Mouse (Mus musculus) ES-Bruce4 (cell line): ENCODE data around the gene Olfr1368. TPM values are rescaled to one million over a fixed set of nuclear protein-coding genes. Genes with fewer than 3 reads are reported as not detected.

Source experiments
- H3K27ac ChIP-seq: 2 replicates; pipeline ENCODE4 v1.5.1; 2012; ENCODE audit warnings: low read length, inconsistent platforms; ENCODE audit not compliant: insufficient read depth
- H3K27me3 ChIP-seq: 2 replicates; pipeline ENCODE4 v1.6.1; 2012; ENCODE audit warnings: mild to moderate bottlenecking, low read length, inconsistent platforms; ENCODE audit not compliant: control insufficient read depth, poor library complexity, insufficient read depth, severe bottlenecking
- H3K36me3 ChIP-seq: 2 replicates; pipeline ENCODE4 v1.6.1; 2012; ENCODE audit warnings: inconsistent platforms, mild to moderate bottlenecking, low read length, moderate library complexity; ENCODE audit not compliant: control insufficient read depth, poor library complexity, insufficient read depth, severe bottlenecking
- H3K4me1 ChIP-seq: one replicate; pipeline ENCODE4 v1.8.1; 2011; ENCODE audit warnings: low read length; ENCODE audit not compliant: control insufficient read depth, insufficient read depth
- H3K4me3 ChIP-seq: 2 replicates; pipeline ENCODE4 v1.5.1; 2011; ENCODE audit warnings: low read depth, mild to moderate bottlenecking, low read length
- H3K9ac ChIP-seq: 2 replicates; pipeline ENCODE4 v1.6.1; 2012; ENCODE audit warnings: low read depth, mild to moderate bottlenecking, inconsistent platforms; ENCODE audit not compliant: poor library complexity, severe bottlenecking
- H3K9me3 ChIP-seq: replicated peaks from 2 replicates; pipeline ENCODE4 v1.6.1; 2012; ENCODE audit warnings: mild to moderate bottlenecking, low read length, inconsistent platforms; ENCODE audit not compliant: control insufficient read depth, poor library complexity, insufficient read depth, severe bottlenecking
- CTCF ChIP-seq: IDR thresholded peaks from one replicate; pipeline ENCODE4 v1.8.1; 2011; ENCODE audit warnings: low read depth, low read length
- EP300 ChIP-seq: IDR thresholded peaks from 2 replicates; pipeline ENCODE4 v1.6.1; 2011; ENCODE audit warnings: low read depth, low read length; ENCODE audit not compliant: insufficient read depth
- POLR2A ChIP-seq: IDR thresholded peaks from one replicate; pipeline ENCODE4 v1.8.1; 2011; ENCODE audit warnings: low read length; ENCODE audit not compliant: insufficient read depth
- polyA plus RNA-seq: library from polyadenylated mRNA; stranded (reverse); fragments of >200 nt; gene quantifications from 2 replicates; pipeline ENCODE4 v1.2.4, GENCODE M21; 2011; ENCODE audit warnings: low read depth; ENCODE audit not compliant: missing spikeins, insufficient read depth, insufficient read length

Olfr1368 gene
- polyA plus RNA-seq, 1 experiment: not detected

- no peak for TF ChIP-seq POLR2A
- 0 out of 2 replicates have a peak, but pooled peaks have one; percentile 41 for TF ChIP-seq EP300
- H3K36me3 ChIP-seq: no peaks in the 10 kb centered on the region
- no peaks in the 10 kb centered on the region for H3K4me1 ChIP-seq
- H3K27me3 ChIP-seq: no peaks in the 10 kb centered on the region; the same call in 1 of the 2 replicates
- H3K9ac ChIP-seq: peak overlapping the region; percentile 66
- no peak overlapping the region for H3K27ac ChIP-seq
- H3K4me3 ChIP-seq: peak overlapping the region; percentile 84
- H3K9me3 ChIP-seq: no peaks in the 10 kb centered on the region
These were observed 15.3 kb upstream of the Olfr1368 start for GRCm38 (mm10) chr13:21160657-21161590.

DNA sequence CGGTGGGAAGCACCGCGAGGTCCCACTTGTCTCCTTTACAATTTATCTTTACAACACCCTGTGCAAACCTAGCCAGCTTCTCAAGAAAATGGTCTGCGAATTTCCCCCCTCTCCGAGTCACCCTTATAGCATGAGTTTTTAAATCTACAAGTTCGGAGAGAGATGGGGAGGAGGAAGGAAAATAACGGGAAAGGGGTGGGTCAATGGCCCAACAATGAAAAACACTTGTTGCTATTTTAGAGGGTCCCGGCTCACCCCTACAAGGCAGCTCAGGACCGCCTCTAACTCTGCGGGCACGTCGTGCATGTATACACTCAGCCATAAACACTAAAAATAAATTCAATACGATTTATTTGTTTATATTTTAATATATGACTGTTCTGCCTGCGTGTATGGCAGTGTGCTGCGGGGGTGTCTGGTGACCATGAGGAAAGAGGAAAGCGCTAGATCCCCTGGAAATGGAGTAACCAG lies 14.4 kb upstream of the Olfr1368 start:
- Histone ChIP-seq H3K9me3 (no peaks in the 10 kb centered on the region), H3K9ac (peak overlapping the region; percentile 66), H3K4me1 (no peaks in the 10 kb centered on the region), H3K27ac (no peak overlapping the region), H3K4me3 (peak overlapping the region; percentile 60), H3K36me3 (no peaks in the 10 kb centered on the region), H3K27me3 (no peaks in the 10 kb centered on the region; the same call in 1 of the 2 replicates)
- TF ChIP-seq CTCF (no peak), EP300 (no peak), POLR2A (no peak)

GRCm38 (mm10) chr13:21159475-21159819 lies 13.8 kb upstream of the Olfr1368 start:
- no peaks in the 10 kb centered on the region for H3K36me3 ChIP-seq
- no peak for TF ChIP-seq EP300
- TF ChIP-seq POLR2A: no peak
- TF ChIP-seq CTCF: no peak
- no peaks in the 10 kb centered on the region for H3K4me1 ChIP-seq
- H3K4me3 ChIP-seq: peak overlapping the region; percentile 73
- no peaks in the 10 kb centered on the region for H3K9me3 ChIP-seq
- no peak overlapping the region for H3K27ac ChIP-seq
- H3K27me3 ChIP-seq: no peaks in the 10 kb centered on the region; the same call in 1 of the 2 replicates
- H3K9ac ChIP-seq: peak overlapping the region; percentile 66

DNA sequence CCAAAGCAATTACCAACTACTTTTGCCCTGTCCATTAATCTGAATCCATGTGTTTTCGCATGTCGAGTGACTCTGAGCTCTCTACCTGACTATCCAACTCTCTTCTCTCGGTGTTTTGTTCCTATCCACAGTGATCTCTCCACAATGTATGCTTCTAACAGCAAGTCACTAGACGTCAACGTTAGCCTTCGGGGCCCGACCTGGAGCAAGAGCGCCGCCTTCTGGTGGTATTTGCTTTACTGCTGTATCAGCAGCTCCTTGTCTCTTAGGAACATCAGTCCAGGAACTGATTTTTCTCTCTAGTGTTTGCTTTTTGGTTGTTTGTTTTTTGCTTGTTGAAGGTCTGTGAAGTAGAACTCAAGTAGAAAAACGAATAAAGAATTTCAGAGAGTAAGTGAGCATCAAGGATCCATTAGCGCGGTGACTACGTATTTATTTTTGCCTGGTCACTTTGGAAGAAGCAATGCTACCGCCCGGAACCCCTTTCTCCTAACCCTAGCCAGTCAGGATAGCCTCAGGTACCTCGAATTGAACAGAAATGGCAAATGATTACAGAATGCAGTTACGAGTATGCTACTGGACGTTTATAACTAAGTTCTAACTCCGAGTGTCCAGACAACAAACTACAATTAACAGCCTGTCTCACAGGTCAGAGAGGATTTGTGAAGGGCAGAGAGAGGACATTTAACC lies 13.3 kb upstream of the Olfr1368 start:
- Histone ChIP-seq H3K36me3 (no peaks in the 10 kb centered on the region), H3K27me3 (no peaks in the 10 kb centered on the region; the same call in 1 of the 2 replicates), H3K4me3 (peak overlapping the region; percentile 73), H3K4me1 (no peaks in the 10 kb centered on the region), H3K9ac (peak overlapping the region; percentile 66), H3K9me3 (no peaks in the 10 kb centered on the region), H3K27ac (no peak overlapping the region)
- TF ChIP-seq CTCF (peak; percentile 78), EP300 (no peak)

- H3K9ac ChIP-seq: no peak overlapping the region
- H3K27ac ChIP-seq: no peak overlapping the region
- TF ChIP-seq CTCF: no peak
- TF ChIP-seq EP300: no peak
- no peak for TF ChIP-seq POLR2A
- H3K4me1 ChIP-seq: no peaks in the 10 kb centered on the region
- no peaks in the 10 kb centered on the region for H3K9me3 ChIP-seq
- no peaks in the 10 kb centered on the region; the same call in 1 of the 2 replicates for H3K27me3 ChIP-seq
- H3K4me3 ChIP-seq: peak overlapping the region; percentile 34
- no peaks in the 10 kb centered on the region for H3K36me3 ChIP-seq
These were observed 12.4 kb upstream of the Olfr1368 start for GRCm38 (mm10) chr13:21158071-21158470.

- H3K4me3 ChIP-seq: no peak overlapping the region
- H3K9ac ChIP-seq: no peak overlapping the region
- no peaks in the 10 kb centered on the region for H3K4me1 ChIP-seq
- H3K9me3 ChIP-seq: no peaks in the 10 kb centered on the region
- H3K27me3 ChIP-seq: no peaks in the 10 kb centered on the region; the same call in 1 of the 2 replicates
- TF ChIP-seq POLR2A (no peak), CTCF (no peak), EP300 (no peak)
- no peak overlapping the region for H3K27ac ChIP-seq
- H3K36me3 ChIP-seq: no peaks in the 10 kb centered on the region
These were observed 10.2 kb upstream of the Olfr1368 start for GRCm38 (mm10) chr13:21155888-21156287.
